ENCODE assay signal across 21 mouse cellular contexts in the genomic region with DNA sequence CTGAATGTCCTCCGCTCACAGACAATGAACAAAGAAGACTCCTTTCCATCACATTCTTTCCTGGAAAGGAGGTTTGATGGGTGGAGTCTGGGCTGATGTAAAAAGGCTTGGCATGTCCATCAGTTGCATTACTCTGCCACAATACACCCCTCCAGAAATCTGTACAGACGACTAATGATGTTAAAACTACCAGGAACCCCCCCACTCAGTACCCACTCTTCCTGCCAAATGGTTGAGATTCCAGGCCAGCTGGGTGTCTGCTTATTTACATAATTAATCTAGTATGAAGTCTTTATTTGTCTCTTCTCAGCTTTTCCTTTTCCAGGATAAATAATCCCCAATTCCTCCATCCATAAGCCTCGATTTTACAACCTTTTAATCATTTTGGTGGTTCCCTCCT.
"Had no signal": no experiment of that assay in that cellular context is flagged by ENCODE, and none has a peak within 500 bp of the region (broad histone marks: within the 10 kb centered on the region; RNA-seq: fewer than 3 reads in every experiment).

No protein-coding gene starts in this region.

- H3K9me3 ChIP-seq: limb, embryonic 12.5 days; limb, embryonic 15.5 days; midbrain, embryonic 12.5 days; midbrain, embryonic 15.5 days; neural tube, embryonic 12.5 days had no signal

- H3K4me1 ChIP-seq: limb, embryonic 12.5 days; limb, embryonic 15.5 days; midbrain, embryonic 15.5 days; neural tube, embryonic 12.5 days had no signal

- H3K9ac ChIP-seq: limb, embryonic 12.5 days; limb, embryonic 15.5 days; liver, embryonic 14.5 days; liver, postnatal 0 days; lung, embryonic 14.5 days; midbrain, embryonic 12.5 days; midbrain, embryonic 15.5 days; neural tube, embryonic 12.5 days had no signal

- H3K4me3 ChIP-seq: limb, embryonic 12.5 days; limb, embryonic 15.5 days; midbrain, embryonic 12.5 days; midbrain, embryonic 15.5 days; neural tube, embryonic 12.5 days had no signal

- ATAC-seq: liver, postnatal 0 days; lung, postnatal 0 days; midbrain, embryonic 15.5 days had no signal

- H3K36me3 ChIP-seq: limb, embryonic 12.5 days; limb, embryonic 15.5 days; midbrain, embryonic 12.5 days; midbrain, embryonic 15.5 days; neural tube, embryonic 12.5 days had no signal

- DNase-seq: kidney, postnatal 14 days; kidney, postnatal 4 days; left cerebral cortex, postnatal 4 days; liver, postnatal 0 days; lung, embryonic 14.5 days; right cerebral cortex, adult 18-20 months; right cerebral cortex, postnatal 14 days; right cerebral cortex, postnatal 4 days; thymus, adult 2 months; thymus, postnatal 14 days; thymus, postnatal 4 days had no signal

- H3K4me2 ChIP-seq: limb, embryonic 12.5 days; limb, embryonic 15.5 days; liver, embryonic 11.5 days; lung, embryonic 14.5 days; midbrain, embryonic 12.5 days; midbrain, embryonic 15.5 days; neural tube, embryonic 12.5 days had no signal

- H3K27me3 ChIP-seq: limb, embryonic 12.5 days; limb, embryonic 15.5 days; midbrain, embryonic 12.5 days; midbrain, embryonic 15.5 days; neural tube, embryonic 12.5 days had no signal

- H3K27ac ChIP-seq: limb, embryonic 12.5 days; limb, embryonic 15.5 days; liver, embryonic 14.5 days; macrophage; midbrain, embryonic 12.5 days; midbrain, embryonic 15.5 days; neural tube, embryonic 12.5 days; stomach, postnatal 0 days had no signal
